Mouse (Mus musculus): Measurements from ENCODE around the gene Fam222b. TPM values are rescaled to one million over a fixed set of nuclear protein-coding genes. Genes with fewer than 3 reads are reported as not detected.

Gene Fam222b
- polyA plus RNA-seq (2012; rRNA removed), result 3.8 and 4.4 TPM in 2 replicates

GRCm38 (mm10) chr11:78094504-78095143, at the start of gene Fam222b:
Gene Fam222b, plus strand, starts transcription at chr11:78094660.

DNA sequence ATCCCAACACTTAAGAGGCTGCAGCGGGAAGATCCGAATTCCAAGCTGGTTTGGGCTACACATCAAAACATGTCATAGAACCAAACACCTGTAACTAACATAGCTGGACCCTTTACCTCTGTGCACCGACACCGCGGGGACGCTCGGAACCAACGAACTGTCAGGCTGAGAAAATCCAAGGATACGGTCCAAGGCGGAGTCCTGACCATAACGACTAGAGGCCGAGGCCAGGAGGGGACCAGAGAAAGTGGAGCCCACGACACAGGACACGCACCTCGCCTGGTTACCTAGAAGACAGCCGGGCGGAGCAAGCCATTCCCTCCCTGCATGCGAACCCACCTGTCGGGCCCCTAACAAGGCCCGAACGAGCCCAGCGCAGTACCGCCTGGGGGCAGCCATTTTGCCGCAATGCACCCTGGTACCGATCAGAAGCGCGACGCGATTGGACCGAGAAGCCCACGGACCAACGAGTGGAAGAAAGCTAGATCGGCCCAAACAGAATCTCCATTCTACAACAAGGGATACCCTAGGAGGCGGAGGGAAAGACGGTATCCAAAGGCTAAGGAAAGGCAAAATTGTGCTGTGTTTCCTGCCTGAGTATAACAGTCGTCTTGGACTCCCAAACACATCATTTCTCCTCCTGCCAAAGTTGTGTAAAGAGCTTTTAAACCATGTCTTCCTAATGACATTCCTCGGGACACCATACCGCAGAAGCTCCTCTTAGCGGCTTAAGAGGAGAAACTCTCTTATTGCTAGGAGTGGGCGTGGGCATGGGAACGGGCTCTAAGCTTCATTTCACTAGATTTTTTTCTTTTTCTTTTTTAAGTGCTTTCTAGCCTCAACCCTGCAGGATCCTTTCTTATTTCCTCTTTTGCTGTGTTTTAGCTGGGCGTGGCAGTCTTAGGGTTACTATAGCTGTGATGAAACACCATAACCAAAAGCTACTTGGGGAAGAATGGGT, 14.2 kb upstream of the Fam222b start, which contains the start of gene Eral1:
Gene Eral1, minus strand, starts transcription at position 423 of the 961 bp plus-strand sequence.

GRCm38 (mm10) chr11:78164924-78165760, 70.7 kb downstream of the Fam222b start, which contains the start of gene Traf4:
Gene Traf4, minus strand, starts transcription at chr11:78165589.

GRCm38 (mm10) chr11:78176402-78176862, 82.0 kb downstream of the Fam222b start, which contains the start of the genes Nek8 and Tlcd1:
Gene Nek8, minus strand, starts transcription at chr11:78176675.
Gene Tlcd1, plus strand, starts transcription at chr11:78176711.

DNA sequence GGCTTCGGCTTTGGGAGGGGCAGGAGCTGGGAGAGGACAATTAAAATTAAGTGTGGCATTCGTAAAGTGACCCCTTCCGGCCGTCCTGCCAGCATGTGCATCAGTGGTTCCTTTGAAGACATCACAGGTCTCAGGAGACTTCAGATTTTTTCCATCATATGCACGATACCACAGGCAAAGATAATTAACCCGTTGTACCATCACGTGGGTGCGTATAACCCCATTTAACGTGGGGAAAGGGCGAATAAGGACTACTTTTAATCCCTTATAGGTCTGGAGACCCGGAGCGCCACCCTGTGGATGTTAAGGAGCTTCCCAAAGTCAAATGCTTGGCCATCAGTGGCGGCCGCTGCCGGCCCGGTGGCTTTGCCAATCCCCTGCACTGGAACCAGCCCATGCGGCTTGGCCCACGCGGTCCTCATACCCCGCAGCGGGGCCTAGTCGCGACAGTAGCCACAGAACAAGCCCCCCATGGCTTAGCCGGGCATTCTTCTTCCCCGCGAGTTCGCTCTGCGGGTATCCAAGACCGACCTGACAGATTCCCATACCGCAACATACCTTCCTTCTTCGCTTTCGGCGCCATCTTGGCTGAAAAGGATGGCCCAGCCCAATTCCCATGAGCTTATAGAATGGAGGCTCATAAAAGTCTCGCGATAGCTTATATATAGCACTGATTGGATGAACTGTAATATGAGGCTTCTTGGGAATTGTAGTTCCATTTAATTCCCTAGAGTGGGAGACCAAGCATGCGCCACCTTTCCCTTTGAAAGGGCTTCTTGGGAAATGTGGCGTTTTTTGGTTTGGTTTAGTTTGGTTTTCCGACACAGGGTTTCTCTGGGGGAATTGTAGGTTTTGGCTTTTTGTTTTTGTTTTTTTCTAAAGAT, 88.7 kb downstream of the Fam222b start, which contains the start of gene Rpl23a:
Gene Rpl23a, minus strand, starts transcription at position 624 of the 884 bp plus-strand sequence.

GRCm38 (mm10) chr11:78188331-78189233, 94.1 kb downstream of the Fam222b start, which contains the start of gene Rab34:
Gene Rab34, plus strand, starts transcription at chr11:78188430.

GRCm38 (mm10) chr11:78193113-78193512, 98.7 kb downstream of the Fam222b start, which contains the start of gene Proca1:
Gene Proca1, plus strand, starts transcription at chr11:78193392.

Other genes starting within 250 kb of the Fam222b start
- gene Pipox, start 200.6 kb upstream of the Fam222b start, polyA plus RNA-seq (2012; rRNA removed), result 77.0 and 81.9 TPM in 2 replicates
- 0.02 and 0.06 TPM in 2 replicates for gene Sez6, start 163.9 kb upstream of the Fam222b start, polyA plus RNA-seq (2012; rRNA removed)
- gene Phf12, start 111.9 kb upstream of the Fam222b start, polyA plus RNA-seq (2012; rRNA removed), result 14.3 and 19.0 TPM in 2 replicates
- gene Dhrs13, start 62.4 kb upstream of the Fam222b start, polyA plus RNA-seq (2012; rRNA removed), result 4.4 TPM in 2 replicates
- 22.3 and 27.6 TPM in 2 replicates for gene Flot2, start 56.7 kb upstream of the Fam222b start, polyA plus RNA-seq (2012; rRNA removed)
- gene Eral1, start 14.3 kb upstream of the Fam222b start, polyA plus RNA-seq (2012; rRNA removed), result 10.4 and 11.1 TPM in 2 replicates
- gene Traf4, start 70.9 kb downstream of the Fam222b start, polyA plus RNA-seq (2012; rRNA removed), result 32.6 and 35.0 TPM in 2 replicates
- 6.8 and 8.0 TPM in 2 replicates for gene Nek8, start 82.0 kb downstream of the Fam222b start, polyA plus RNA-seq (2012; rRNA removed)
- 61.3 and 70.4 TPM in 2 replicates for gene Tlcd1, start 82.1 kb downstream of the Fam222b start, polyA plus RNA-seq (2012; rRNA removed)
- 1,152 and 1,264 TPM in 2 replicates for gene Rpl23a, start 88.9 kb downstream of the Fam222b start, polyA plus RNA-seq (2012; rRNA removed)
- 15.5 and 16.1 TPM in 2 replicates for gene Rab34, start 93.8 kb downstream of the Fam222b start, polyA plus RNA-seq (2012; rRNA removed)
- 0.53 and 0.73 TPM in 2 replicates for gene Proca1, start 98.7 kb downstream of the Fam222b start, polyA plus RNA-seq (2012; rRNA removed)
- gene Sdf2, start 151.1 kb downstream of the Fam222b start, polyA plus RNA-seq (2012; rRNA removed), result 52.2 and 53.7 TPM in 2 replicates
- 5.3 and 6.8 TPM in 2 replicates for gene Supt6, start 151.3 kb downstream of the Fam222b start, polyA plus RNA-seq (2012; rRNA removed)
- 19.5 and 19.6 TPM in 2 replicates for gene 2610507B11Rik, start 167.1 kb downstream of the Fam222b start, polyA plus RNA-seq (2012; rRNA removed)
- gene BC030499, start 196.2 kb downstream of the Fam222b start, polyA plus RNA-seq (2012; rRNA removed), result 0.15 and 0.20 TPM in 2 replicates
- 18.5 and 21.4 TPM in 2 replicates for gene Spag5, start 206.9 kb downstream of the Fam222b start, polyA plus RNA-seq (2012; rRNA removed)
- gene Aldoc, start 228.3 kb downstream of the Fam222b start, polyA plus RNA-seq (2012; rRNA removed), result 25.4 and 34.5 TPM in 2 replicates
- gene Pigs, start 233.8 kb downstream of the Fam222b start, polyA plus RNA-seq (2012; rRNA removed), result 21.8 and 25.8 TPM in 2 replicates
- 62.4 and 64.5 TPM in 2 replicates for gene Unc119, start 248.8 kb downstream of the Fam222b start, polyA plus RNA-seq (2012; rRNA removed)

Data from liver, embryonic 18 days (tissue).